ENCODE assay signal across 11 mouse cellular contexts in genomic region chr9:27437391-27438061, GRCm38 (mm10). TPM values are rescaled to one million over a fixed set of nuclear protein-coding genes. Genes with fewer than 3 reads are reported as not detected.
DNase-seq lines count a peak whose midpoint lies in the region; ATAC-seq and TF ChIP-seq lines count a peak whose summit lies in the region.
"Had no signal": no experiment of that assay in that cellular context is flagged by ENCODE, and none has a peak within 500 bp of the region (broad histone marks: within the 10 kb centered on the region; RNA-seq: fewer than 3 reads in every experiment).

No protein-coding gene starts in this region.

- no peak overlapping the region for H3K4me2 ChIP-seq in forebrain, postnatal 0 days (ENCODE audit: low read depth)
- H3K4me2 ChIP-seq in hindbrain, embryonic 16.5 days (ENCODE audit: low read length), result no peak overlapping the region
- H3K4me2 ChIP-seq in midbrain, postnatal 0 days (ENCODE audit: low read depth, low read length, poor library complexity, severe bottlenecking), result no peak overlapping the region
- H3K4me2 ChIP-seq in liver, embryonic 12.5 days, result no peak overlapping the region

- H3K9ac ChIP-seq in forebrain, postnatal 0 days, result no peak overlapping the region
- no peak overlapping the region for H3K9ac ChIP-seq in hindbrain, embryonic 16.5 days (ENCODE audit: low read depth, low read length)
- no peak overlapping the region for H3K9ac ChIP-seq in midbrain, postnatal 0 days (replicated peaks; ENCODE audit: low read length, poor library complexity, severe bottlenecking)
- no peak overlapping the region for H3K9ac ChIP-seq in liver, embryonic 12.5 days

- ATAC-seq in forebrain, postnatal 0 days, result peak; percentile 85
- ATAC-seq in hindbrain, embryonic 16.5 days, result peak; percentile 89
- no peak for ATAC-seq in midbrain, postnatal 0 days (ENCODE audit: low FRiP score)
- ATAC-seq in liver, embryonic 12.5 days, result no peak

- H3K27me3 ChIP-seq in forebrain, postnatal 0 days (ENCODE audit: insufficient read depth, low read length), result no peaks in the 10 kb centered on the region
- 0 out of 2 replicates have a peak, but pooled peaks cover 3% of the 10 kb centered on the region for H3K27me3 ChIP-seq in hindbrain, embryonic 16.5 days (replicated peaks; ENCODE audit: control insufficient read depth, insufficient read depth, low read length)
- H3K27me3 ChIP-seq in midbrain, postnatal 0 days (ENCODE audit: insufficient read depth, low read length), result no peaks in the 10 kb centered on the region
- H3K27me3 ChIP-seq in liver, embryonic 12.5 days (replicated peaks), result no peaks in the 10 kb centered on the region

- H3K9me3 ChIP-seq in forebrain, postnatal 0 days (ENCODE audit: low read length), result no peaks in the 10 kb centered on the region
- H3K9me3 ChIP-seq in hindbrain, embryonic 16.5 days (ENCODE audit: control insufficient read depth, low read length), result no peaks in the 10 kb centered on the region
- H3K9me3 ChIP-seq in midbrain, postnatal 0 days (ENCODE audit: low read length), result no peaks in the 10 kb centered on the region
- H3K9me3 ChIP-seq in liver, embryonic 12.5 days (replicated peaks), result no peaks in the 10 kb centered on the region

- H3K36me3 ChIP-seq in forebrain, postnatal 0 days (ENCODE audit: insufficient read depth), result no peaks in the 10 kb centered on the region
- H3K36me3 ChIP-seq in hindbrain, embryonic 16.5 days (ENCODE audit: control insufficient read depth, insufficient read depth, low read length), result no peaks in the 10 kb centered on the region
- no peaks in the 10 kb centered on the region for H3K36me3 ChIP-seq in midbrain, postnatal 0 days (ENCODE audit: insufficient read depth, low read length)
- no peaks in the 10 kb centered on the region for H3K36me3 ChIP-seq in liver, embryonic 12.5 days

- DNase-seq in layer of hippocampus, adult 2 months (ENCODE audit: low spot score in 2 of 2), result peak in 1 of 2 experiments; percentile 23
- no peak for DNase-seq in layer of hippocampus, postnatal 25 days (ENCODE audit: extremely low spot score in 1 of 2, low spot score in 1 of 2)
- DNase-seq in forebrain, postnatal 0 days, result peak; percentile 82
- DNase-seq in midbrain, postnatal 0 days (ENCODE audit: low spot score), result peak; percentile 69
- no peak for DNase-seq in spleen, postnatal 4 days (ENCODE audit: low spot score in 2 of 2)
- DNase-seq in ovary, postnatal 10 days (ENCODE audit: low spot score), result no peak
- DNase-seq: lung, postnatal 14 days; thymus, adult 18-20 months had no signal

- peak overlapping the region; percentile 46; the same call in 1 of the 2 replicates for H3K27ac ChIP-seq in layer of hippocampus, adult 2 months
- peak overlapping the region; percentile 66 for H3K27ac ChIP-seq in forebrain, postnatal 0 days (ENCODE audit: low read depth, low read length)
- no peak overlapping the region; the same call in none of the 2 replicates for H3K27ac ChIP-seq in hindbrain, embryonic 16.5 days (ENCODE audit: low read depth, low read length)
- H3K27ac ChIP-seq in midbrain, postnatal 0 days (ENCODE audit: low read depth, low read length), result no peak overlapping the region
- H3K27ac ChIP-seq in liver, embryonic 12.5 days, result no peak overlapping the region

- 35% methylated on average over 7 of the region's 7 CpGs for WGBS in forebrain, postnatal 0 days
- 52% methylated on average over 7 of the region's 7 CpGs for WGBS in hindbrain, embryonic 16.5 days
- 49% methylated on average over 7 of the region's 7 CpGs for WGBS in midbrain, postnatal 0 days
- WGBS in liver, embryonic 12.5 days (ENCODE audit: insufficient replicate concordance), result 52% methylated on average over 7 of the region's 7 CpGs

- no peak overlapping the region for H3K4me3 ChIP-seq in layer of hippocampus, adult 2 months
- no peak overlapping the region for H3K4me3 ChIP-seq in forebrain, postnatal 0 days (ENCODE audit: low read depth, low read length)
- H3K4me3 ChIP-seq in hindbrain, embryonic 16.5 days (ENCODE audit: low read length), result no peak overlapping the region
- H3K4me3 ChIP-seq in midbrain, postnatal 0 days (ENCODE audit: low read depth, low read length), result no peak overlapping the region
- H3K4me3 ChIP-seq in liver, embryonic 12.5 days, result no peak overlapping the region

- TF ChIP-seq CTCF in layer of hippocampus, adult 2 months (conservative IDR thresholded peaks at IDR 0.05), result no peak
- TF ChIP-seq CTCF in forebrain, postnatal 0 days (IDR thresholded peaks at IDR 0.05; ENCODE audit: low read depth), result no peak
- no peak for TF ChIP-seq CTCF in midbrain, postnatal 0 days (IDR thresholded peaks at IDR 0.05)

- H3K4me1 ChIP-seq in forebrain, postnatal 0 days (ENCODE audit: insufficient read depth), result peaks cover 8% of the 10 kb centered on the region; the same call in 1 of the 2 replicates
- H3K4me1 ChIP-seq in hindbrain, embryonic 16.5 days (ENCODE audit: control insufficient read depth, insufficient read depth, low read depth, low read length), result no peaks in the 10 kb centered on the region; the same call in none of the 2 replicates
- no peaks in the 10 kb centered on the region for H3K4me1 ChIP-seq in midbrain, postnatal 0 days (ENCODE audit: insufficient read depth, low read length)
- no peaks in the 10 kb centered on the region for H3K4me1 ChIP-seq in liver, embryonic 12.5 days

RNA-seq across cellular contexts. Expression of gene Spata19, which starts 40.9 kb away (rescaled TPM):
- not detected for total RNA-seq in layer of hippocampus, adult 2 months (2021)
- not detected for total RNA-seq in layer of hippocampus, postnatal 25 days (2021)
- not detected in 2 replicates for total RNA-seq in forebrain, postnatal 0 days (2014; rRNA removed)
- not detected in 2 replicates for polyA plus RNA-seq in forebrain, postnatal 0 days (2015; fragmentation: Nextera tagmentation; extraction: Ambion mirVana)
- polyA plus RNA-seq in hindbrain, embryonic 16.5 days (2015; fragmentation: Nextera tagmentation; extraction: Ambion mirVana), result 0.30 TPM in 1 of 2 replicates, not detected in the other
- total RNA-seq in midbrain, postnatal 0 days (2014; rRNA removed), result not detected in 2 replicates
- polyA plus RNA-seq in midbrain, postnatal 0 days (2015; fragmentation: Nextera tagmentation; extraction: Ambion mirVana), result 0.38 and 0.49 TPM in 2 replicates
- not detected in 2 replicates for polyA plus RNA-seq in liver, embryonic 12.5 days (2016; fragmentation: Nextera tagmentation; extraction: Ambion mirVana)
- polyA plus RNA-seq: kidney, embryonic 16.5 days had no signal

Comparison
In these comparisons a context has a peak if more than half of its experiments do, and no peak if none do; other contexts are left out.
1. DNase-seq: peak in forebrain, postnatal 0 days (single experiment) and midbrain, postnatal 0 days (single experiment); none in layer of hippocampus, postnatal 25 days (0 of 2), spleen, postnatal 4 days (0 of 2) and ovary, postnatal 10 days (single experiment).
2. H3K27ac ChIP-seq: peak in layer of hippocampus, adult 2 months (single experiment) and forebrain, postnatal 0 days (single experiment); none in hindbrain, embryonic 16.5 days (single experiment), midbrain, postnatal 0 days (single experiment) and liver, embryonic 12.5 days (single experiment).
3. ATAC-seq: peak in forebrain, postnatal 0 days (single experiment) and hindbrain, embryonic 16.5 days (single experiment); none in midbrain, postnatal 0 days (single experiment) and liver, embryonic 12.5 days (single experiment).